Mouse (Mus musculus) limb, embryonic 10.5 days (tissue): ENCODE data around the gene Pgm2. TPM values are rescaled to one million over a fixed set of nuclear protein-coding genes. Genes with fewer than 3 reads are reported as not detected.

Source experiments
- microRNA-seq: library from miRNA; unstranded; fragments of <30 nt; microRNA quantifications from one replicate; pipeline ENCODE4, GENCODE M21; 2017
- polyA plus RNA-seq: library from polyadenylated mRNA; unstranded; fragments of >200 nt; fragmentation: Nextera tagmentation; extraction: Ambion mirVana; gene quantifications from 2 replicates; pipeline ENCODE4 v1.2.1, GENCODE M21; 2016

The Pgm2 gene
- polyA plus RNA-seq, 1 experiment from 2014 or later: 26.8 TPM

Small RNA genes within 50 kb of the gene (microRNA-seq; reads per million reads assigned to microRNA genes)
- not detected for gene Gm22395
- not detected for gene Gm23967

Other genes with a start within 250 kb of the Pgm2 start
- gene Rell1, start 124.1 kb upstream of the Pgm2 start, polyA plus RNA-seq: 13.5 and 15.0 TPM in 2 replicates
- 31.8 and 35.0 TPM in 2 replicates for gene Tbc1d1, start 63.4 kb downstream of the Pgm2 start, polyA plus RNA-seq